Mouse (Mus musculus): ENCODE results near the gene Stk35.
A peak's percentile ranks its signal among the peaks of the same experiment; 100 is the strongest.
"Not testable (repeated sequence)": the region's sequence is repeated elsewhere in the genome, so short reads cannot be mapped to it uniquely, and the experiment has no call there.

Gene Stk35

GRCm38 (mm10) chr2:129834881-129835280 lies 34.6 kb downstream of the Stk35 start:
- DNase-seq (ENCODE audit: low spot score) = no peak

- no peak for DNase-seq (ENCODE audit: low spot score)
Measured at GRCm38 (mm10) chr2:129836921-129837320, 36.6 kb downstream of the Stk35 start.

GRCm38 (mm10) chr2:129838321-129838720 lies 38.0 kb downstream of the Stk35 start:
- DNase-seq (ENCODE audit: low spot score) = no peak

GRCm38 (mm10) chr2:129845826-129846225 lies 45.5 kb downstream of the Stk35 start:
- DNase-seq (ENCODE audit: low spot score) = no peak

- no peak for DNase-seq (ENCODE audit: low spot score)
Measured at GRCm38 (mm10) chr2:129846501-129846900, 46.2 kb downstream of the Stk35 start.

GRCm38 (mm10) chr2:129849078-129849477 lies 48.8 kb downstream of the Stk35 start:
- not testable (repeated sequence) for DNase-seq (ENCODE audit: low spot score)

- no peak for DNase-seq (ENCODE audit: low spot score)
Measured at GRCm38 (mm10) chr2:129851512-129851911, 51.2 kb downstream of the Stk35 start.

- DNase-seq (ENCODE audit: low spot score) = no peak
Measured at GRCm38 (mm10) chr2:129863256-129863655, 62.9 kb downstream of the Stk35 start.

- peak; percentile 73 for DNase-seq (ENCODE audit: low spot score)
Measured at GRCm38 (mm10) chr2:129864958-129865357, 64.6 kb downstream of the Stk35 start.

GRCm38 (mm10) chr2:129869151-129869550 lies 68.8 kb downstream of the Stk35 start:
- no peak for DNase-seq (ENCODE audit: low spot score)

GRCm38 (mm10) chr2:129871246-129871645 lies 70.9 kb downstream of the Stk35 start:
- DNase-seq (ENCODE audit: low spot score) = no peak

GRCm38 (mm10) chr2:129872071-129872470 lies 71.8 kb downstream of the Stk35 start:
- DNase-seq (ENCODE audit: low spot score) = no peak

GRCm38 (mm10) chr2:129873489-129873888 lies 73.2 kb downstream of the Stk35 start:
- peak; percentile 93 for DNase-seq (ENCODE audit: low spot score)

- DNase-seq (ENCODE audit: low spot score) = peak; percentile 75
Measured at GRCm38 (mm10) chr2:129874084-129874483, 73.8 kb downstream of the Stk35 start.

- DNase-seq (ENCODE audit: low spot score) = no peak
Measured at GRCm38 (mm10) chr2:129874509-129875095, 74.3 kb downstream of the Stk35 start.

GRCm38 (mm10) chr2:129876935-129877334 lies 76.6 kb downstream of the Stk35 start:
- DNase-seq (ENCODE audit: low spot score) = no peak

GRCm38 (mm10) chr2:129879817-129880216 lies 79.5 kb downstream of the Stk35 start:
- peak; percentile 81 for DNase-seq (ENCODE audit: low spot score)

- DNase-seq (ENCODE audit: low spot score) = no peak
Measured at GRCm38 (mm10) chr2:129880226-129880625, 79.9 kb downstream of the Stk35 start.

- no peak for DNase-seq (ENCODE audit: low spot score)
Measured at GRCm38 (mm10) chr2:129881886-129882285, 81.6 kb downstream of the Stk35 start.
